In the genomic region with DNA sequence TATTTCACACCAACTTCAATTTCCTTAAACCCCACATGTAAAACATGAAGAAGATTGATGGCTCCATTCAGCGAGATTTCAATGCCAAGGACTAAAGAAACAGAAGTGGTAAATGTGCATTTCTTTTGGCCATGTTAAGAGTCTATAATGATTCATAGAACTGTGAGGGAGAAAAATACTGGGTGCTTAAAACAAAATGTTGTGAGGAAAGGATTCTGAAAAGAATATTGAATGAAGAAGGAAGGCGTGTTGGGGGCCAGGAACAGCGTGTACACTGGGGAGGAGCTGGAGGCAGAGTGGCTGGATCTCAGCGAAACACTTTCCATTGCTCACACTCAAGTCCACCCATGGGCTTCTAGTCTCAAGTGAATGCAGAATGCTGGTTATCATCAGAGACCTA, we compare ENCODE assay signal across 23 mouse cellular contexts.
DNase-seq lines count a peak whose midpoint lies in the region; ATAC-seq and TF ChIP-seq lines count a peak whose summit lies in the region.
"Had no signal": no experiment of that assay in that cellular context is flagged by ENCODE, and none has a peak within 500 bp of the region (broad histone marks: within the 10 kb centered on the region; RNA-seq: fewer than 3 reads in every experiment).

No protein-coding gene starts in this region.

- H3K27me3 ChIP-seq in forebrain, embryonic 10.5 days (ENCODE audit: poor library complexity, severe bottlenecking), result no peaks in the 10 kb centered on the region
- H3K27me3 ChIP-seq in forebrain, postnatal 0 days (ENCODE audit: insufficient read depth, low read length), result no peaks in the 10 kb centered on the region
- no peaks in the 10 kb centered on the region for H3K27me3 ChIP-seq in forebrain, embryonic 12.5 days
- no peaks in the 10 kb centered on the region for H3K27me3 ChIP-seq in forebrain, embryonic 15.5 days
- no peaks in the 10 kb centered on the region for H3K27me3 ChIP-seq in hindbrain, postnatal 0 days (ENCODE audit: insufficient read depth, low read length)
- H3K27me3 ChIP-seq: heart, embryonic 12.5 days; heart, embryonic 15.5 days; hindbrain, embryonic 13.5 days had no signal

- no peaks in the 10 kb centered on the region for H3K36me3 ChIP-seq in forebrain, embryonic 10.5 days (replicated peaks)
- H3K36me3 ChIP-seq in forebrain, postnatal 0 days (ENCODE audit: insufficient read depth), result no peaks in the 10 kb centered on the region
- H3K36me3 ChIP-seq in forebrain, embryonic 12.5 days (replicated peaks), result no peaks in the 10 kb centered on the region
- H3K36me3 ChIP-seq in forebrain, embryonic 15.5 days, result no peaks in the 10 kb centered on the region
- H3K36me3 ChIP-seq in hindbrain, postnatal 0 days (ENCODE audit: insufficient read depth, low read length), result no peaks in the 10 kb centered on the region
- H3K36me3 ChIP-seq: heart, embryonic 12.5 days; heart, embryonic 15.5 days; hindbrain, embryonic 10.5 days; hindbrain, embryonic 13.5 days had no signal

- TF ChIP-seq CTCF in forebrain, postnatal 0 days (IDR thresholded peaks at IDR 0.05; ENCODE audit: low read depth), result no peak
- no peak for TF ChIP-seq CTCF in hindbrain, postnatal 0 days (IDR thresholded peaks at IDR 0.05; ENCODE audit: low read depth)

- no peak overlapping the region for H3K4me2 ChIP-seq in forebrain, postnatal 0 days (ENCODE audit: low read depth)
- H3K4me2 ChIP-seq in forebrain, embryonic 12.5 days, result no peak overlapping the region
- no peak overlapping the region for H3K4me2 ChIP-seq in forebrain, embryonic 15.5 days (replicated peaks)
- no peak overlapping the region for H3K4me2 ChIP-seq in hindbrain, postnatal 0 days (ENCODE audit: low read depth, low read length)
- H3K4me2 ChIP-seq: heart, embryonic 12.5 days; heart, embryonic 15.5 days; hindbrain, embryonic 13.5 days had no signal

- no peaks in the 10 kb centered on the region for H3K4me1 ChIP-seq in forebrain, embryonic 10.5 days
- H3K4me1 ChIP-seq in forebrain, postnatal 0 days (ENCODE audit: insufficient read depth), result no peaks in the 10 kb centered on the region
- no peaks in the 10 kb centered on the region for H3K4me1 ChIP-seq in forebrain, embryonic 12.5 days
- H3K4me1 ChIP-seq in forebrain, embryonic 15.5 days, result peaks cover 3% of the 10 kb centered on the region; the same call in 1 of the 2 replicates
- no peaks in the 10 kb centered on the region for H3K4me1 ChIP-seq in hindbrain, postnatal 0 days (ENCODE audit: insufficient read depth, low read length)
- H3K4me1 ChIP-seq: heart, embryonic 12.5 days; heart, embryonic 15.5 days; hindbrain, embryonic 10.5 days had no signal

- WGBS in forebrain, embryonic 10.5 days, result 86% methylated on average over 4 of the region's 4 CpGs
- WGBS in forebrain, postnatal 0 days, result 29% methylated on average over 4 of the region's 4 CpGs
- WGBS in forebrain, embryonic 12.5 days, result 45% methylated on average over 4 of the region's 4 CpGs
- WGBS in forebrain, embryonic 15.5 days, result 28% methylated on average over 4 of the region's 4 CpGs
- whole genome bisulfite sequencing in hindbrain, postnatal 0 days, result 69% methylated on average over 4 of the region's 4 CpGs

- no peak overlapping the region for H3K9ac ChIP-seq in forebrain, postnatal 0 days
- no peak overlapping the region for H3K9ac ChIP-seq in forebrain, embryonic 12.5 days
- H3K9ac ChIP-seq in forebrain, embryonic 15.5 days (replicated peaks), result no peak overlapping the region
- H3K9ac ChIP-seq in hindbrain, postnatal 0 days (replicated peaks; ENCODE audit: low read length), result no peak overlapping the region
- H3K9ac ChIP-seq: heart, embryonic 12.5 days; heart, embryonic 15.5 days; hindbrain, embryonic 13.5 days had no signal

- no peak overlapping the region for H3K4me3 ChIP-seq in forebrain, embryonic 10.5 days
- H3K4me3 ChIP-seq in forebrain, postnatal 0 days (ENCODE audit: low read depth, low read length), result no peak overlapping the region
- H3K4me3 ChIP-seq in forebrain, embryonic 12.5 days (replicated peaks), result no peak overlapping the region
- H3K4me3 ChIP-seq in forebrain, embryonic 15.5 days, result no peak overlapping the region
- H3K4me3 ChIP-seq in hindbrain, postnatal 0 days (ENCODE audit: low read length), result no peak overlapping the region
- H3K4me3 ChIP-seq: heart, embryonic 12.5 days; heart, embryonic 15.5 days; hindbrain, embryonic 10.5 days; hindbrain, embryonic 13.5 days had no signal

- no peak for ATAC-seq in forebrain, postnatal 0 days
- ATAC-seq in forebrain, embryonic 12.5 days (ENCODE audit: low FRiP score), result peak; percentile 47; the same call in 1 of the 2 replicates
- ATAC-seq in forebrain, embryonic 15.5 days (replicated peaks), result peak; percentile 81
- ATAC-seq in hindbrain, postnatal 0 days, result no peak
- ATAC-seq: activated CD4-positive, CD25-positive, alpha-beta regulatory T cell, adult 4 months; hindbrain, embryonic 16.5 days; inflammation-experienced regulatory T-cells, adult 6 months; intestine, embryonic 16.5 days had no signal

- no peak for DNase-seq in forebrain, embryonic 10.5 days (ENCODE audit: extremely low spot score, low spot score)
- no peak for DNase-seq in forebrain, postnatal 0 days
- DNase-seq in hindbrain, postnatal 0 days (ENCODE audit: low spot score), result no peak
- DNase-seq in kidney, postnatal 10 days, result no peak
- DNase-seq: adrenal gland, adult 8-10 months; adrenal gland, postnatal 25 days; cerebellum, adult 18-20 months; cerebellum, adult 9-10 months; cerebellum, postnatal 14 days; gastrocnemius, postnatal 25 days; heart, adult 18-20 months; heart, postnatal 10 days; heart, postnatal 36 days had no signal

- no peaks in the 10 kb centered on the region for H3K9me3 ChIP-seq in forebrain, embryonic 10.5 days
- H3K9me3 ChIP-seq in forebrain, postnatal 0 days (ENCODE audit: low read length), result no peaks in the 10 kb centered on the region
- no peaks in the 10 kb centered on the region for H3K9me3 ChIP-seq in forebrain, embryonic 12.5 days
- H3K9me3 ChIP-seq in forebrain, embryonic 15.5 days, result no peaks in the 10 kb centered on the region
- no peaks in the 10 kb centered on the region for H3K9me3 ChIP-seq in hindbrain, postnatal 0 days (ENCODE audit: low read length)
- H3K9me3 ChIP-seq: heart, embryonic 15.5 days; hindbrain, embryonic 10.5 days; hindbrain, embryonic 13.5 days had no signal

- 0 out of 2 replicates have a peak overlapping the region, but pooled peaks have one; percentile 35 for H3K27ac ChIP-seq in forebrain, embryonic 10.5 days
- H3K27ac ChIP-seq in forebrain, postnatal 0 days (ENCODE audit: low read depth, low read length), result no peak overlapping the region
- peak overlapping the region; percentile 71; the same call in 1 of the 2 replicates for H3K27ac ChIP-seq in forebrain, embryonic 12.5 days
- peak overlapping the region; percentile 65 for H3K27ac ChIP-seq in forebrain, embryonic 15.5 days (replicated peaks)
- H3K27ac ChIP-seq in hindbrain, postnatal 0 days, result no peak overlapping the region
- H3K27ac ChIP-seq: heart, embryonic 15.5 days; hindbrain, embryonic 10.5 days; hindbrain, embryonic 13.5 days had no signal

Comparison
In these comparisons a context has a peak if more than half of its experiments do, and no peak if none do; other contexts are left out.
1. H3K27ac ChIP-seq: peak in forebrain, embryonic 10.5 days (single experiment), forebrain, embryonic 12.5 days (single experiment) and forebrain, embryonic 15.5 days (single experiment); none in forebrain, postnatal 0 days (single experiment) and hindbrain, postnatal 0 days (single experiment).
2. ATAC-seq: peak in forebrain, embryonic 12.5 days (single experiment) and forebrain, embryonic 15.5 days (single experiment); none in forebrain, postnatal 0 days (single experiment) and hindbrain, postnatal 0 days (single experiment).